Mouse (Mus musculus) thymus, postnatal 0 days (tissue): Measurements from ENCODE around the gene Slfn9. TPM values are rescaled to one million over a fixed set of nuclear protein-coding genes. Genes with fewer than 3 reads are reported as not detected.
"Not testable (repeated sequence)": the region's sequence is repeated elsewhere in the genome, so short reads cannot be mapped to it uniquely, and the experiment has no call there.

Source experiments
- DNase-seq: peaks from one replicate; pipeline ENCODE4 v3.0.0-alpha.2; 2015; ENCODE audit warnings: low spot score
- polyA plus RNA-seq: library from polyadenylated mRNA; unstranded; fragments of >200 nt; fragmentation: Nextera tagmentation; extraction: Ambion mirVana; gene quantifications from 2 replicates; pipeline ENCODE4 v1.2.1, GENCODE M21; 2015

The Slfn9 gene
- polyA plus RNA-seq: 5.8 and 7.7 TPM in 2 replicates

GRCm38 (mm10) chr11:82991469-82992166, at the start of gene Slfn9:
Gene Slfn9 (minus strand): TSS chr11:82991830.
- peak; percentile 41 for DNase-seq

- DNase-seq: no peak
These were observed 49.4 kb upstream of the Slfn9 start for GRCm38 (mm10) chr11:83041000-83041399.

GRCm38 (mm10) chr11:83040325-83040724, 48.7 kb upstream of the Slfn9 start:
- peak; percentile 87 for DNase-seq

- DNase-seq: peak; percentile 12
These were observed 48.2 kb upstream of the Slfn9 start for GRCm38 (mm10) chr11:83039796-83040195.

GRCm38 (mm10) chr11:83039156-83039555, 47.5 kb upstream of the Slfn9 start:
- peak; percentile 46 for DNase-seq

GRCm38 (mm10) chr11:83038686-83039085, 47.1 kb upstream of the Slfn9 start:
- not testable (repeated sequence) for DNase-seq

- peak; percentile 77 for DNase-seq
These were observed 29.0 kb upstream of the Slfn9 start, which contains the start of gene Slfn8 for GRCm38 (mm10) chr11:83020621-83021020. Gene Slfn8 (minus strand): TSS chr11:83020810.

GRCm38 (mm10) chr11:83019561-83020519, 28.2 kb upstream of the Slfn9 start:
- peak; percentile 10 for DNase-seq

- DNase-seq: peak; percentile 12
These were observed 24.5 kb upstream of the Slfn9 start for GRCm38 (mm10) chr11:83016093-83016492.

- no peak for DNase-seq
These were observed 21.7 kb upstream of the Slfn9 start for GRCm38 (mm10) chr11:83013356-83013755.

GRCm38 (mm10) chr11:82990612-82991385, 831 bp downstream of the Slfn9 start:
- peak; percentile 60 for DNase-seq

- DNase-seq: no peak
These were observed 2.3 kb downstream of the Slfn9 start for GRCm38 (mm10) chr11:82989357-82989756.

GRCm38 (mm10) chr11:82987621-82988020, 4.0 kb downstream of the Slfn9 start:
- no peak for DNase-seq

GRCm38 (mm10) chr11:82983193-82983592, 8.4 kb downstream of the Slfn9 start:
- no peak for DNase-seq

GRCm38 (mm10) chr11:82982409-82982808, 9.2 kb downstream of the Slfn9 start:
- DNase-seq: not testable (repeated sequence)

- no peak for DNase-seq
These were observed 17.7 kb downstream of the Slfn9 start for GRCm38 (mm10) chr11:82973916-82974315.

- no peak for DNase-seq
These were observed 20.0 kb downstream of the Slfn9 start for GRCm38 (mm10) chr11:82971590-82971974.

GRCm38 (mm10) chr11:82970712-82971589, 20.7 kb downstream of the Slfn9 start:
- DNase-seq: peak; percentile 50

GRCm38 (mm10) chr11:82962215-82962614, 29.4 kb downstream of the Slfn9 start:
- no peak for DNase-seq

GRCm38 (mm10) chr11:82961743-82962142, 29.9 kb downstream of the Slfn9 start:
- DNase-seq: peak; percentile 56
